Mouse (Mus musculus) liver, adult 10 weeks (tissue): ENCODE data around the gene Mtrf1l. TPM values are rescaled to one million over a fixed set of nuclear protein-coding genes. Genes with fewer than 3 reads are reported as not detected.

Experiments used
- polyA plus RNA-seq: library from polyadenylated mRNA; stranded (reverse); fragments of 350-450 nt; fragmentation: Illumina TruSeq; extraction: RNeasy Lipid Tissue Mini Kit (QIAGEN cat#74804); gene quantifications from one replicate; pipeline ENCODE4 v1.2.3, GENCODE M21; 2014; ENCODE audit warnings: low read depth, low replicate concordance

Gene Mtrf1l
- polyA plus RNA-seq, result 19.7 TPM

DNA sequence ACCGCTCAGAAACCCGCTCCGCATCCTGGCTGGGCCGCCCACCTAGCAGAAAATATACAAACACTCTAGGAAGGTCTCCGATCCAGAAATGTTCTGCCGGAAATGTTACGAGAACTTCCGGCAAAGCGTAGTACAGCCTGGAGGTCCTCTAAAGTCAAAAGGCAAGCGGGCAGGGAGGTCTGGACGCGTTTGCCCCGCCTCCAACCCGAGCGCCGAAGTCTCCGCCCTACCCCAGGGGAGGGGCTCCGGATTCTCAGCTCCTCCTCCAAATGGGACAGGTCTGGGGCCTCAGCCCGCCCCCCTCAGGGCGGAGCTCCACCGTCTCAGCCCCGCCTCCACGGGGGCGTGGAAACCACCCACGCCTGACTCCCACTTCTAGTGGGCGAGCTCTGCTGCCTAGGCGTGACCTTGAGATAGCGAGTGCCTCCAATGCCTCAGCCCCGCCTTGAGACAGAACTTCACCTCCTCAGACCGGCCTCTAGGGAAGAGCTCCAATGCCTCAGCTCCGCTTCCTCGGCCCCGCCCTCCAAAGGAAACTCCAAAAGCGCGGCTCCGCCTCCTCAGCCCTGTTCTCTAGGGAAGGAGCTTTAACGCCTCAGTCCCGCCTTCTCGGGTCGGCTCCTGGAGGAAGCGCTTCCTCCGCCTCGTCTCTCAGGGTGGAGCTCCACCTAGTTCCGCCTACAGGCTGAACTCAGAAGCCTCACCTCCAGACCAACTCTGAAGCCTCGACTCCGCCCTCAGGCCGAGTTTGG, at the start of gene Mtrf1l:
TSS of gene Mtrf1l (minus strand) at position 171 of the 752 bp plus-strand sequence.

DNA sequence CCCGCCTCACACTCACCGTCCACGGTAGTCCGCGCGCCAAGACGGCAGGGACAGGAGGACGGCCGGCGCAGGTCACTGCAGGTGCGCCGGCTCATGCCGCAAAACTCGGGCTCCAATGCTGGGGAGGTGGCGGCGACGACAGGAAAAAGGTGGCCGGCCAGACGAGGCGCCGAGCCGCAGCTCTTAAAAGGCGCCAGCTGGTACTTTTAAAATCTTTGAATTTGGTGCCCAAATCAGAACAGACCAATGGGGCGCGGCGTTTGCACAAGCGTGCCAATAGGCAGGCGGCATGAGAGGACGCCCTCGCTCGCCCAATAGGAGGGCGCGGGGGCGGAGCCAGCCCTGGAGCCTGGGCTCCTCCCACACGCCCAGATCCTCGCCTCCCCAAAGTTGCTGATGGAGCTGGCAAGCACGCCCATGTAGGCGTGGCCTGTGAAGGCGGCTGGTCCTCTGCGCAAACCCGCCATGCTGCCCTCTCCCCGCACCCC, 18.4 kb downstream of the Mtrf1l start, which contains the start of gene Fbxo5:
TSS of gene Fbxo5 (minus strand) at position 358 of the 488 bp plus-strand sequence.

Other genes with a start within 250 kb of the Mtrf1l start
- 4.6 TPM for gene Myct1, start 230.1 kb downstream of the Mtrf1l start, polyA plus RNA-seq
- gene Vip, start 184.7 kb downstream of the Mtrf1l start, polyA plus RNA-seq, result not detected
- gene Fbxo5, start 18.3 kb downstream of the Mtrf1l start, polyA plus RNA-seq, result 1.0 TPM
- not detected for gene Rgs17, start 98.5 kb upstream of the Mtrf1l start, polyA plus RNA-seq